Mouse (Mus musculus) MEL (cell line): Measurements from ENCODE around the gene Ptcra. TPM values are rescaled to one million over a fixed set of nuclear protein-coding genes. Genes with fewer than 3 reads are reported as not detected.
"Not testable (repeated sequence)": the region's sequence is repeated elsewhere in the genome, so short reads cannot be mapped to it uniquely, and the experiment has no call there.

Experiments
- DNase-seq: peaks from one replicate; pipeline ENCODE4 v3.0.0; 2011; ENCODE audit warnings: low read depth, low spot score
- H3K27ac ChIP-seq: 2 replicates; pipeline ENCODE4 v1.5.1; 2012; ENCODE audit warnings: low read depth, mild to moderate bottlenecking, control low read depth, low read length, moderate library complexity; ENCODE audit not compliant: control insufficient read depth
- H3K27me3 ChIP-seq, 2 experiments: fragments of 150-350 bp in 1 of 2; sonication (generic) in 1 of 2; 2 replicates each; pipeline ENCODE4 v1.6.1; 2012; ENCODE audit warnings: low read length in 2 of 2, mild to moderate bottlenecking in 2 of 2, improper control_type of control experiment in 1 of 2, moderate library complexity in 1 of 2; ENCODE audit not compliant: insufficient read depth in 2 of 2, control insufficient read depth in 1 of 2
- H3K36me3 ChIP-seq, 2 experiments: 2 replicates each; pipeline ENCODE4 v1.6.1; 2012 to 2014; ENCODE audit warnings: low read length in 2 of 2, improper control_type of control experiment in 1 of 2, inconsistent platforms in 1 of 2, mild to moderate bottlenecking in 1 of 2; ENCODE audit not compliant: insufficient read depth in 2 of 2, control insufficient read depth in 1 of 2
- H3K4me1 ChIP-seq, 2 experiments: fragments of 150-350 bp in 1 of 2; sonication (generic) in 1 of 2; 2 replicates each; pipeline ENCODE4 v1.6.1; 2012; ENCODE audit warnings: low read length in 2 of 2, improper control_type of control experiment in 1 of 2, mild to moderate bottlenecking in 1 of 2; ENCODE audit not compliant: insufficient read depth in 2 of 2, control insufficient read depth in 1 of 2
- H3K4me3 ChIP-seq, 2 experiments: fragments of 150-350 bp in 1 of 2; sonication (generic) in 1 of 2; 2 replicates each; pipeline ENCODE4 v1.5.1; 2012; ENCODE audit warnings: low read depth in 2 of 2, low read length in 2 of 2, mild to moderate bottlenecking in 2 of 2, moderate library complexity in 2 of 2, control low read depth in 1 of 2, improper control_type of control experiment in 1 of 2; ENCODE audit not compliant: control insufficient read depth in 1 of 2, insufficient read depth in 1 of 2
- H3K79me2 ChIP-seq: 2 replicates; pipeline ENCODE4 v1.6.1; 2012; ENCODE audit warnings: mild to moderate bottlenecking, low read length, moderate library complexity; ENCODE audit not compliant: control insufficient read depth, poor library complexity, insufficient read depth
- H3K9ac ChIP-seq: 2 replicates; pipeline ENCODE4 v1.6.1; 2012; ENCODE audit warnings: low read depth, mild to moderate bottlenecking, control low read depth, low read length, moderate library complexity; ENCODE audit not compliant: control insufficient read depth, poor library complexity, severe bottlenecking
- H3K9me3 ChIP-seq: fragments of 150-350 bp; sonication (generic); replicated peaks from 2 replicates; pipeline ENCODE4 v1.6.1; 2012; ENCODE audit warnings: mild to moderate bottlenecking, low read length, improper control_type of control experiment, moderate library complexity; ENCODE audit not compliant: insufficient read depth
- CHD1 ChIP-seq: IDR thresholded peaks from 2 replicates; pipeline ENCODE4 v1.6.1; 2012; ENCODE audit warnings: low read depth, mild to moderate bottlenecking, inconsistent platforms, low read length, improper control_type of control experiment
- CHD2 ChIP-seq: IDR thresholded peaks from 2 replicates; pipeline ENCODE4 v1.6.1; 2011; ENCODE audit warnings: low read length, improper control_type of control experiment
- CTCF ChIP-seq, 3 experiments: IDR thresholded peaks in 2 of 3; conservative IDR thresholded peaks in 1 of 3; 2 replicates each; pipeline ENCODE4 v1.5.1; 2011 to 2012; ENCODE audit warnings: low read length in 3 of 3, low read depth in 2 of 3, mild to moderate bottlenecking in 2 of 3, improper control_type of control experiment in 1 of 3, inconsistent platforms in 1 of 3, mixed read lengths in 1 of 3, moderate library complexity in 1 of 3; ENCODE audit not compliant: control insufficient read depth in 1 of 3, insufficient read depth in 1 of 3, poor library complexity in 1 of 3, severe bottlenecking in 1 of 3
- ELF1 ChIP-seq: IDR thresholded peaks from 2 replicates; pipeline ENCODE4 v1.6.1; 2014; ENCODE audit warnings: low read depth, mild to moderate bottlenecking, inconsistent platforms, low read length, improper control_type of control experiment, moderate library complexity
- ETS1 ChIP-seq: IDR thresholded peaks from 2 replicates; pipeline ENCODE4 v1.6.1; 2012; ENCODE audit warnings: low read depth, mild to moderate bottlenecking, inconsistent platforms, low read length, improper control_type of control experiment, moderate library complexity
- GABPA ChIP-seq: IDR thresholded peaks from 2 replicates; pipeline ENCODE4 v1.6.1; 2012; ENCODE audit warnings: low read depth, mild to moderate bottlenecking, inconsistent platforms, low read length, improper control_type of control experiment, moderate library complexity
- GATA1 ChIP-seq: IDR thresholded peaks from 2 replicates; pipeline ENCODE4 v1.6.1; 2011; ENCODE audit warnings: low read depth, low read length, improper control_type of control experiment
- HCFC1 ChIP-seq: IDR thresholded peaks from 2 replicates; pipeline ENCODE4 v1.6.1; 2012; ENCODE audit warnings: low read depth, mild to moderate bottlenecking, inconsistent platforms, low read length, improper control_type of control experiment, moderate library complexity
- MAX ChIP-seq: IDR thresholded peaks from 2 replicates; pipeline ENCODE4 v1.6.1; 2011; ENCODE audit warnings: low read length, improper control_type of control experiment
- MEF2A ChIP-seq: IDR thresholded peaks from 2 replicates; pipeline ENCODE4 v1.6.1; 2014; ENCODE audit warnings: low read depth, mild to moderate bottlenecking, inconsistent platforms, low read length, improper control_type of control experiment; ENCODE audit not compliant: poor library complexity, insufficient replicate concordance, severe bottlenecking; ENCODE audit errors: extremely low read depth
- MXI1 ChIP-seq: IDR thresholded peaks from 2 replicates; pipeline ENCODE4 v1.6.1; 2011; ENCODE audit warnings: mild to moderate bottlenecking, low read depth, low read length, improper control_type of control experiment
- MYB ChIP-seq: IDR thresholded peaks from 2 replicates; pipeline ENCODE4 v1.6.1; 2011; ENCODE audit warnings: mild to moderate bottlenecking, low read depth, low read length, improper control_type of control experiment
- MYC ChIP-seq: IDR thresholded peaks from 2 replicates; pipeline ENCODE4 v1.6.1; 2011; ENCODE audit warnings: low read depth, mild to moderate bottlenecking, low read length, improper control_type of control experiment, moderate library complexity
- NELFE ChIP-seq: IDR thresholded peaks from 2 replicates; pipeline ENCODE4 v1.6.1; 2011; ENCODE audit warnings: low read depth, low read length, improper control_type of control experiment
- RAD21 ChIP-seq: IDR thresholded peaks from 2 replicates; pipeline ENCODE4 v1.6.1; 2011; ENCODE audit warnings: mild to moderate bottlenecking, low read depth, low read length, improper control_type of control experiment
- SIN3A ChIP-seq: IDR thresholded peaks from 2 replicates; pipeline ENCODE4 v1.6.1; 2012; ENCODE audit warnings: low read length, improper control_type of control experiment, inconsistent platforms
- SMC3 ChIP-seq: IDR thresholded peaks from 2 replicates; pipeline ENCODE4 v1.6.1; 2011; ENCODE audit warnings: low read depth, low read length, improper control_type of control experiment
- TAL1 ChIP-seq: IDR thresholded peaks from 2 replicates; pipeline ENCODE4 v1.6.1; 2012; ENCODE audit warnings: mild to moderate bottlenecking, inconsistent platforms, low read length, moderate library complexity, mixed read lengths
- TBP ChIP-seq: IDR thresholded peaks from 2 replicates; pipeline ENCODE4 v1.8.0; 2011; ENCODE audit warnings: low read depth, low read length, improper control_type of control experiment
- TCF12 ChIP-seq: IDR thresholded peaks from 2 replicates; pipeline ENCODE4 v1.6.1; 2014; ENCODE audit warnings: low read depth, mild to moderate bottlenecking, inconsistent platforms, low read length, improper control_type of control experiment, moderate library complexity
- UBTF ChIP-seq: IDR thresholded peaks from 2 replicates; pipeline ENCODE4 v1.6.1; 2012; ENCODE audit warnings: low read depth, mild to moderate bottlenecking, inconsistent platforms, low read length, improper control_type of control experiment, moderate library complexity, borderline replicate concordance; ENCODE audit not compliant: insufficient read depth
- USF1 ChIP-seq: IDR thresholded peaks from 2 replicates; pipeline ENCODE4 v1.6.1; 2014; ENCODE audit warnings: low read depth, mild to moderate bottlenecking, inconsistent platforms, low read length, improper control_type of control experiment, moderate library complexity
- USF2 ChIP-seq, 2 experiments: IDR thresholded peaks; 2 replicates each; pipeline ENCODE4 v1.6.1; 2011 to 2012; ENCODE audit warnings: improper control_type of control experiment in 2 of 2, low read length in 2 of 2, borderline replicate concordance in 1 of 2, inconsistent platforms in 1 of 2, low read depth in 1 of 2, mild to moderate bottlenecking in 1 of 2; ENCODE audit not compliant: insufficient read depth in 1 of 2
- ZC3H11A ChIP-seq: IDR thresholded peaks from 2 replicates; pipeline ENCODE4 v1.6.1; 2012; ENCODE audit warnings: low read depth, mild to moderate bottlenecking, inconsistent platforms, low read length, improper control_type of control experiment
- polyA plus RNA-seq, 2 experiments: library from polyadenylated mRNA; stranded (reverse) in 1 of 2; unstranded in 1 of 2; fragments of >175 nt in 1 of 2; fragments of >200 nt in 1 of 2; gene quantifications; 2 replicates each; pipeline versions ENCODE4 v1.2.1 to v1.2.4; 2012; ENCODE audit warnings: low replicate concordance in 2 of 2, low read depth in 1 of 2; ENCODE audit not compliant: insufficient read length in 2 of 2, insufficient read depth in 1 of 2, missing spikeins in 1 of 2
- total RNA-seq: library from RNA; depleted of rRNA; stranded (reverse); fragments of 300-350 nt; gene quantifications from 2 replicates; pipeline ENCODE4 v1.2.3, GENCODE M21; 2012

Ptcra gene
- total and polyA plus RNA-seq, 3 experiments: 1.7 to 1.8 TPM; not detected in 1

GRCm38 (mm10) chr17:46796743-46797142 lies 33.2 kb upstream of the Ptcra start:
- DNase-seq: no peak
- TF ChIP-seq TBP (no peak), MAX (no peak), TAL1 (no peak), RAD21 (no peak), ZC3H11A (no peak), HCFC1 (no peak), ETS1 (no peak)
- Histone ChIP-seq H3K9me3 (no peaks in the 10 kb centered on the region), H3K36me3 (no peaks in the 10 kb centered on the region; a peak in 1 of 4 replicates), H3K9ac (no peak overlapping the region), H3K27ac (no peak overlapping the region), H3K4me1 (0 out of 4 replicates have a peak, but pooled peaks cover 0 to 2% of the 10 kb centered on the region in 2 experiments), H3K4me3 (no peak overlapping the region), H3K27me3 (no peaks in the 10 kb centered on the region), H3K79me2 (no peaks in the 10 kb centered on the region)

GRCm38 (mm10) chr17:46792963-46793362 lies 29.5 kb upstream of the Ptcra start:
- H3K4me3 ChIP-seq: no peak overlapping the region
- DNase-seq: no peak
- no peaks in the 10 kb centered on the region for H3K9me3 ChIP-seq
- H3K27ac ChIP-seq: no peak overlapping the region
- no peaks in the 10 kb centered on the region for H3K27me3 ChIP-seq
- no peaks in the 10 kb centered on the region for H3K36me3 ChIP-seq
- 0 out of 4 replicates have a peak, but pooled peaks cover 0 to 2% of the 10 kb centered on the region in 2 experiments for H3K4me1 ChIP-seq
- no peak overlapping the region for H3K9ac ChIP-seq
- H3K79me2 ChIP-seq: no peaks in the 10 kb centered on the region
- TF ChIP-seq MXI1 (no peak), SIN3A (no peak), TAL1 (no peak), CTCF (IDR thresholded peaks at IDR 0.05 in 2 of 3, conservative IDR thresholded peaks at IDR 0.05 in 1 of 3; ENCODE audit: control insufficient read depth in 1 of 3, insufficient read depth in 1 of 3, low read depth in 2 of 3, low read length in 3 of 3, poor library complexity in 1 of 3, severe bottlenecking in 1 of 3) (no peak), USF2 (IDR thresholded peaks at IDR 0.05; ENCODE audit: borderline replicate concordance in 1 of 2, insufficient read depth in 1 of 2, low read depth in 1 of 2, low read length in 2 of 2) (no peak), GATA1 (no peak), ELF1 (no peak), MYC (no peak), NELFE (no peak), SMC3 (no peak), CHD1 (no peak), MAX (no peak), TCF12 (no peak), USF1 (no peak), MEF2A (no peak), GABPA (no peak), MYB (no peak), CHD2 (no peak), UBTF (no peak)

DNA sequence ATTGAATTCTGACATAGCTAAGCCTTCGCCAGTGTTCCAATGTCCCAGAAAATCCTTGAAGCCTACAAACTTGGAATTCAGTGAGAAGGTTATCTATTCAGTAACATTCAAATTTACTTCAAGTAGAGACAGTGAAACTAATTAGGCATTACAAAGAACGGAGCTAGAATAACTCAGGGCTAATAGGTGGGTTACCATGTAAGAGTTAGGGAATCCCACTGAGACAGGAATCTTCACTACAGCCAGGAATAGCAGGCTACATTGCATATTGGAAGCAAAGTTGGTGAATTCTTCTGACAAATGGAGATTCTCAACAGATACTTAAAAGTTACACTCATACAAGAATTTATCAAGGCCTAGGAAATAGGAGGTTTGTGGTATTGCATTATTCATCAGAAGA lies 24.5 kb upstream of the Ptcra start:
- H3K4me3 ChIP-seq, H3K4me1 ChIP-seq, H3K9ac ChIP-seq, H3K9me3 ChIP-seq, H3K27ac ChIP-seq, H3K79me2 ChIP-seq, H3K27me3 ChIP-seq, DNase-seq, H3K36me3 ChIP-seq: not testable (repeated sequence)
